Mouse (Mus musculus) CD8-positive naive resting alpha-beta T cell, adult 57 days (primary cell): Measurements from ENCODE around the gene Sprr2d. TPM values are rescaled to one million over a fixed set of nuclear protein-coding genes. Genes with fewer than 3 reads are reported as not detected.

Experiments used
- total RNA-seq: library from RNA; stranded (reverse); gene quantifications from one replicate; pipeline ENCODE4 v1.2.4, GENCODE M21; 2023

The Sprr2d gene
- total RNA-seq: not detected

DNA sequence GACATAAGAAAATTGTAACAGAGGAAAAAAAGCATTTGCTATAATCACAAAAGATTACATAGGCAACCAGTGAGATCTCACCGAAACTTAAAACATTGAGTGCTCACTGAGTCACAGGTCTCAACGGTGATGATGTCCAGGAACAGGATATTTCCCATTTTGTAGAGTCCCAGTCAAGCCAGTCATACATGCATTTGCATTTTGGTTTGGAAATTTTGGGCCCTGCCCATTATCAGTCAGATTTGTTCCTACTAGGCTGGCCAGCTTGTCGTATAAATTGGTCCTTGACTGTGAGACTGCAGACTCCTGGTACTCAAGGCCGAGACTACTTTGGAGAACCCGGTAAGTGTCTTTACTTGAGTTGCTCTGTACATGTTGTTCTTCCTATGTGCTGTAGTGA is at the start of gene Sprr2d:
TSS of gene Sprr2d (plus strand) at position 301 of the 400 bp plus-strand sequence.

DNA sequence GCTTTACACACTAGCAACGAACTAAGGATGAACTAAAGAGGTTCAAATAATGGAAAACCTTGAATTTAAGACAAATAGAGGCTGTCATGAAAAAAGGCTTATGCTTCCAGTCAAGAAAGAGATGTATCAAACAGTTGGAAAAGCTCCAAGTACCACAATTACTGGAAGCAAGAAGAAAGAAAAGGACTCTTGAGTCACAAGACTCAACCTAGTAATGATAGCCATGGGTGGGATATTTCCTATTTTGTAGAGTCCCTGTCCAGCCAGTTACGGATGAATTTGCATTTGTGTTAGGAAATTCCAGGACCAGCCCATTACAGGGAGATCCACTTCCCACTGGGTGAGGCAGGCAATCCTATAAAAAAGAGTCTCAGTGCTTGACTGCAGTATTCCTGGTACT is 22.6 kb upstream of the Sprr2d start, which contains the start of gene Sprr2b:
TSS of gene Sprr2b (plus strand) at position 301 of the 400 bp plus-strand sequence.

DNA sequence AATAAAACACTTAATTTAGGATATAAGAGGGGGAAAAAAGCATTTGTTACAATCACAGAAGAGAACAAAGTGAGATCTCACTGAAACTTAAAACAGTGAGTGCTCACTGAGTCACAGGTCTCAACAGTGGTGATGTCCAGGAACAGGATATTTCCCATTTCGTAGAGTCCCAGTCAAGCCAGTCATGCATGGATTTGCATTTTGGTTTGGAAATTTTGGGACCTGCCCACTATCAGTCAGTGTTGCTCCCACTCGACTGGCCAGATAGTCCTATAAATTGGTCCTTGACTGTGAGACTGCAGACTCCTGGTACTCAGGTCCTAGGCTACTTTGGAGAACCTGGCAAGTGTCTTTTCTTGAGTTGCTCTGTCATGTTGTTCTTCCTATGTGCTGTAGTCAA is 12.9 kb downstream of the Sprr2d start, which contains the start of gene Sprr2e:
TSS of gene Sprr2e (plus strand) at position 301 of the 400 bp plus-strand sequence.

DNA sequence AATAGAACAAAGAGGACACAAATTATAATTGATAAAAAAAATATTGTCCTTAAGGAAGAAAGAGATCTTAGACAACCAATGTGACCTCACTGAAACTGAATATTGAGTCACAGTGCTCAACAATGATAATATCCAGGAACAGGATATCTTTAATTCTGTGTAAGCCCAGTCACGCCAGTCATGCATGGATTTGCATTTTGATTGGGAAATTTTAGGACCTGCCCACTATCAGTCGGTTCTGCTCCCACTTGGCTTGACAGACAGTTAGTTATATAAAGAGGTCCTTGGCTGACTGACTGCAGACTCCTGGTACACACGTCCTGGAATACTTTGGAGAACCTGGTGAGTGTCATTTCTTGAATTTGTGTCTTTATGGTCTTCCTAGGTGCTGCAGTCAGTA is 25.9 kb downstream of the Sprr2d start, which contains the start of gene Sprr2f:
TSS of gene Sprr2f (plus strand) at position 301 of the 400 bp plus-strand sequence.

DNA sequence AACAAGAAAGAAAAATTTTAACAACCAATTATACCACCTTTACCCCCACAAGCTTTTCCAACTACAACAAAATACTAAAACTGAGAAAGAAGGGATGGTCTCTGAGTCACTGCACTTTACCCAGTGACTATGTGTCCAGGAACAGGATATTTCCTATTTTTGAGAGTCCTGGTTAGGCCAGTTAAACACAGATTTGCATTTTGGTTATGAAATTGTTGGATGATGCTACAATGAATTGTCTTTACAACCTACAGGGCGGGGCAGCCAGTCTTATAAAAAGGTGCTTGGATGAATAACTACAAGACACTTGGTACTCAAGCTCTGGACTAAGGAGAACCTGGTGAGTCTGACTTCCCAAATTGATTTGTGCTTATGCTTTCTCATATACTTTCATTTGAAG is 46.4 kb downstream of the Sprr2d start, which contains the start of gene Sprr2h:
TSS of gene Sprr2h (plus strand) at position 301 of the 400 bp plus-strand sequence.

Other genes starting within 250 kb of the Sprr2d start
- gene Prr9, start 215.2 kb upstream of the Sprr2d start, total RNA-seq: not detected
- not detected for gene Lelp1, start 196.4 kb upstream of the Sprr2d start, total RNA-seq
- not detected for gene Sprr2a1, start 123.3 kb upstream of the Sprr2d start, total RNA-seq
- not detected for gene Sprr2a2, start 123.2 kb upstream of the Sprr2d start, total RNA-seq
- not detected for gene Sprr2a3, start 53.7 kb upstream of the Sprr2d start, total RNA-seq
- not detected for gene Sprr2b, start 22.5 kb upstream of the Sprr2d start, total RNA-seq
- not detected for gene Sprr2e, start 13.0 kb downstream of the Sprr2d start, total RNA-seq
- gene Sprr2f, start 26.0 kb downstream of the Sprr2d start, total RNA-seq: not detected
- not detected for gene Sprr2h, start 46.5 kb downstream of the Sprr2d start, total RNA-seq
- not detected for gene Sprr2i, start 68.9 kb downstream of the Sprr2d start, total RNA-seq
- not detected for gene Sprr2j-ps, start 78.9 kb downstream of the Sprr2d start, total RNA-seq
- gene Gm9774, start 90.3 kb downstream of the Sprr2d start, total RNA-seq: 1.4 TPM
- not detected for gene Sprr2k, start 93.4 kb downstream of the Sprr2d start, total RNA-seq
- gene Sprr1b, start 99.6 kb downstream of the Sprr2d start, total RNA-seq: not detected
- gene Sprr3, start 119.6 kb downstream of the Sprr2d start, total RNA-seq: not detected
- gene Sprr1a, start 146.8 kb downstream of the Sprr2d start, total RNA-seq: not detected
- gene Sprr4, start 161.4 kb downstream of the Sprr2d start, total RNA-seq: not detected
- not detected for gene 2310046K23Rik, start 195.4 kb downstream of the Sprr2d start, total RNA-seq
- not detected for gene Ivl, start 234.6 kb downstream of the Sprr2d start, total RNA-seq
- not detected for gene Smcp, start 249.9 kb downstream of the Sprr2d start, total RNA-seq